18 mouse cellular contexts compared by ENCODE assay signal in genomic region chr5:132075942-132076341, GRCm38 (mm10).
DNase-seq lines count a peak whose midpoint lies in the region; ATAC-seq and TF ChIP-seq lines count a peak whose summit lies in the region.
"Had no signal": no experiment of that assay in that cellular context is flagged by ENCODE, and none has a peak within 500 bp of the region (broad histone marks: within the 10 kb centered on the region; RNA-seq: fewer than 3 reads in every experiment).

No protein-coding gene starts in this region.

- H3K4me1 ChIP-seq in heart, embryonic 11.5 days (ENCODE audit: control insufficient read depth, insufficient read depth, low read length): peaks cover 23% of the 10 kb centered on the region
- peaks cover 46% of the 10 kb centered on the region for H3K4me1 ChIP-seq in midbrain, embryonic 12.5 days
- H3K4me1 ChIP-seq in midbrain, embryonic 10.5 days: peaks cover 47% of the 10 kb centered on the region
- H3K4me1 ChIP-seq in embryonic fibroblast, embryonic 13.5 days (ENCODE audit: control insufficient read depth, insufficient read depth, low read length): peaks cover 3% of the 10 kb centered on the region; the same call in 1 of the 2 replicates
- H3K4me1 ChIP-seq in limb, embryonic 15.5 days: peaks cover 44% of the 10 kb centered on the region
- H3K4me1 ChIP-seq in kidney, embryonic 16.5 days (ENCODE audit: insufficient read depth, low read length): peaks cover 47% of the 10 kb centered on the region
- no peaks in the 10 kb centered on the region for H3K4me1 ChIP-seq in thymus, adult 2 months (replicated peaks; ENCODE audit: control insufficient read depth, insufficient read depth, low read length)

- no peak for ATAC-seq in heart, embryonic 11.5 days (replicated peaks; ENCODE audit: insufficient number of reproducible peaks, low FRiP score, low TSS enrichment)
- no peak for ATAC-seq in midbrain, embryonic 12.5 days (ENCODE audit: low FRiP score, low read depth)
- no peak for ATAC-seq in limb, embryonic 15.5 days (ENCODE audit: insufficient number of reproducible peaks, low FRiP score, low TSS enrichment, low read depth)
- ATAC-seq in kidney, embryonic 16.5 days (ENCODE audit: low FRiP score, low TSS enrichment): no peak
- ATAC-seq: intestine, embryonic 15.5 days; lung, postnatal 0 days had no signal

- no peak overlapping the region for H3K27ac ChIP-seq in heart, embryonic 11.5 days (ENCODE audit: low read depth, low read length)
- H3K27ac ChIP-seq in midbrain, embryonic 12.5 days (replicated peaks): 0 out of 2 replicates have a peak overlapping the region, but pooled peaks have one; percentile 20
- no peak overlapping the region for H3K27ac ChIP-seq in midbrain, embryonic 10.5 days (replicated peaks)
- H3K27ac ChIP-seq in embryonic fibroblast, embryonic 13.5 days (ENCODE audit: insufficient read depth, low read length): peak overlapping the region; percentile 56; the same call in 1 of the 2 replicates
- H3K27ac ChIP-seq in limb, embryonic 15.5 days: 0 out of 2 replicates have a peak overlapping the region, but pooled peaks have one; percentile 11
- no peak overlapping the region for H3K27ac ChIP-seq in kidney, embryonic 16.5 days (ENCODE audit: low read length)
- H3K27ac ChIP-seq in thymus, adult 2 months (ENCODE audit: control insufficient read depth, insufficient read depth, low read length): no peak overlapping the region
- H3K27ac ChIP-seq: intestine, embryonic 15.5 days had no signal

- no peaks in the 10 kb centered on the region for H3K9me3 ChIP-seq in heart, embryonic 11.5 days (replicated peaks; ENCODE audit: control insufficient read depth, low read length)
- no peaks in the 10 kb centered on the region for H3K9me3 ChIP-seq in midbrain, embryonic 12.5 days
- H3K9me3 ChIP-seq in midbrain, embryonic 10.5 days (replicated peaks): no peaks in the 10 kb centered on the region
- no peaks in the 10 kb centered on the region for H3K9me3 ChIP-seq in limb, embryonic 15.5 days
- H3K9me3 ChIP-seq in kidney, embryonic 16.5 days (ENCODE audit: low read length): no peaks in the 10 kb centered on the region
- H3K9me3 ChIP-seq: intestine, embryonic 15.5 days had no signal

- no peak overlapping the region for H3K9ac ChIP-seq in heart, embryonic 11.5 days (ENCODE audit: low read depth, low read length)
- no peak overlapping the region for H3K9ac ChIP-seq in midbrain, embryonic 12.5 days (replicated peaks)
- no peak overlapping the region for H3K9ac ChIP-seq in limb, embryonic 15.5 days
- H3K9ac ChIP-seq in kidney, embryonic 16.5 days (replicated peaks; ENCODE audit: low read length): no peak overlapping the region
- H3K9ac ChIP-seq: intestine, embryonic 15.5 days had no signal

- TF ChIP-seq CTCF in embryonic fibroblast, embryonic 13.5 days (IDR thresholded peaks at IDR 0.05; ENCODE audit: borderline replicate concordance, insufficient read depth, low read length): no peak
- TF ChIP-seq CTCF in thymus, adult 2 months (IDR thresholded peaks at IDR 0.05; ENCODE audit: borderline replicate concordance, control insufficient read depth, extremely low read depth, insufficient read depth, low read length, poor library complexity): no peak

- 78% methylated on average over 2 of the region's 2 CpGs for WGBS in heart, embryonic 11.5 days (ENCODE audit: insufficient replicate concordance)
- 88% methylated on average over 2 of the region's 2 CpGs for WGBS in midbrain, embryonic 12.5 days
- 90% methylated on average over 2 of the region's 2 CpGs for WGBS in midbrain, embryonic 10.5 days
- WGBS in limb, embryonic 15.5 days: 66% methylated on average over 2 of the region's 2 CpGs
- WGBS in kidney, embryonic 16.5 days: 87% methylated on average over 2 of the region's 2 CpGs
- WGBS in thymus, adult 2 months: 91% methylated on average over 2 of the region's 2 CpGs

- no peak overlapping the region for H3K4me2 ChIP-seq in heart, embryonic 11.5 days
- no peak overlapping the region for H3K4me2 ChIP-seq in midbrain, embryonic 12.5 days (replicated peaks)
- H3K4me2 ChIP-seq in limb, embryonic 15.5 days: no peak overlapping the region
- H3K4me2 ChIP-seq in kidney, embryonic 16.5 days (replicated peaks; ENCODE audit: low read depth, low read length): no peak overlapping the region

- DNase-seq in heart, adult 11 months: peak; percentile 5
- no peak for DNase-seq in midbrain, embryonic 10.5 days (ENCODE audit: low spot score)
- DNase-seq in thymus, adult 2 months: no peak
- DNase-seq: B cell, adult 2 months; cerebellum, adult 9-11 months; gastrocnemius, postnatal 10 days; heart, adult 18-20 months; heart, postnatal 36 days; liver; right cerebral cortex, postnatal 25 days; thymus, postnatal 4 days had no signal

- no peaks in the 10 kb centered on the region for H3K36me3 ChIP-seq in heart, embryonic 11.5 days (ENCODE audit: control insufficient read depth, insufficient read depth, low read length)
- no peaks in the 10 kb centered on the region for H3K36me3 ChIP-seq in midbrain, embryonic 12.5 days
- H3K36me3 ChIP-seq in midbrain, embryonic 10.5 days: no peaks in the 10 kb centered on the region
- H3K36me3 ChIP-seq in limb, embryonic 15.5 days: no peaks in the 10 kb centered on the region
- no peaks in the 10 kb centered on the region for H3K36me3 ChIP-seq in kidney, embryonic 16.5 days (ENCODE audit: insufficient read depth, low read length)
- H3K36me3 ChIP-seq in thymus, adult 2 months (ENCODE audit: control insufficient read depth, insufficient read depth, low read length): no peaks in the 10 kb centered on the region
- H3K36me3 ChIP-seq: intestine, embryonic 15.5 days had no signal

- no peak for TF ChIP-seq POLR2A in embryonic fibroblast, embryonic 13.5 days (IDR thresholded peaks at IDR 0.05; ENCODE audit: low read depth, low read length)
- no peak for TF ChIP-seq POLR2A in thymus, adult 2 months (IDR thresholded peaks at IDR 0.05; ENCODE audit: control insufficient read depth, extremely low read depth, insufficient read depth, low read length, poor library complexity)

- H3K4me3 ChIP-seq in heart, embryonic 11.5 days (ENCODE audit: low read depth, low read length): no peak overlapping the region
- H3K4me3 ChIP-seq in midbrain, embryonic 12.5 days: no peak overlapping the region
- no peak overlapping the region for H3K4me3 ChIP-seq in midbrain, embryonic 10.5 days
- H3K4me3 ChIP-seq in embryonic fibroblast, embryonic 13.5 days (ENCODE audit: insufficient read depth, low read length): no peak overlapping the region
- no peak overlapping the region for H3K4me3 ChIP-seq in limb, embryonic 15.5 days
- H3K4me3 ChIP-seq in kidney, embryonic 16.5 days (ENCODE audit: low read length): no peak overlapping the region
- no peak overlapping the region for H3K4me3 ChIP-seq in thymus, adult 2 months (ENCODE audit: control insufficient read depth, insufficient read depth, low read length)
- H3K4me3 ChIP-seq: intestine, embryonic 15.5 days had no signal

- no peaks in the 10 kb centered on the region for H3K27me3 ChIP-seq in heart, embryonic 11.5 days (ENCODE audit: control insufficient read depth, insufficient read depth, low read length)
- H3K27me3 ChIP-seq in midbrain, embryonic 12.5 days: peaks cover 6% of the 10 kb centered on the region; the same call in 1 of the 2 replicates
- peaks cover 38% of the 10 kb centered on the region for H3K27me3 ChIP-seq in midbrain, embryonic 10.5 days (ENCODE audit: low read depth, poor library complexity, severe bottlenecking)
- 0 out of 2 replicates have a peak, but pooled peaks cover 9% of the 10 kb centered on the region for H3K27me3 ChIP-seq in limb, embryonic 15.5 days
- H3K27me3 ChIP-seq in kidney, embryonic 16.5 days (ENCODE audit: insufficient read depth, low read length): no peaks in the 10 kb centered on the region
- no peaks in the 10 kb centered on the region for H3K27me3 ChIP-seq in thymus, adult 2 months (ENCODE audit: control insufficient read depth, insufficient read depth, low read length)
- H3K27me3 ChIP-seq: intestine, embryonic 15.5 days had no signal

Comparison
In these comparisons a context has a peak if more than half of its experiments do, and no peak if none do; other contexts are left out.
1. H3K27ac ChIP-seq: peak in midbrain, embryonic 12.5 days (single experiment), embryonic fibroblast, embryonic 13.5 days (single experiment) and limb, embryonic 15.5 days (single experiment); none in heart, embryonic 11.5 days (single experiment), midbrain, embryonic 10.5 days (single experiment), kidney, embryonic 16.5 days (single experiment) and thymus, adult 2 months (single experiment).